Mouse (Mus musculus) kidney, adult 2 months (tissue): ENCODE measurements around the gene Igf1r.

ENCODE experiments used
- CTCF ChIP-seq: fragments of 200-500 bp; conservative IDR thresholded peaks from 2 replicates; pipeline ENCODE4 v1.5.1; 2011; ENCODE audit warnings: low read depth, mild to moderate bottlenecking, control low read depth, low read length, moderate library complexity, mixed read lengths; ENCODE audit not compliant: insufficient read depth, insufficient read length
- POLR2A ChIP-seq: fragments of 200-500 bp; IDR thresholded peaks from one replicate; pipeline ENCODE4 v1.6.1; 2011; ENCODE audit warnings: low read depth, low read length, control low read depth

DNA sequence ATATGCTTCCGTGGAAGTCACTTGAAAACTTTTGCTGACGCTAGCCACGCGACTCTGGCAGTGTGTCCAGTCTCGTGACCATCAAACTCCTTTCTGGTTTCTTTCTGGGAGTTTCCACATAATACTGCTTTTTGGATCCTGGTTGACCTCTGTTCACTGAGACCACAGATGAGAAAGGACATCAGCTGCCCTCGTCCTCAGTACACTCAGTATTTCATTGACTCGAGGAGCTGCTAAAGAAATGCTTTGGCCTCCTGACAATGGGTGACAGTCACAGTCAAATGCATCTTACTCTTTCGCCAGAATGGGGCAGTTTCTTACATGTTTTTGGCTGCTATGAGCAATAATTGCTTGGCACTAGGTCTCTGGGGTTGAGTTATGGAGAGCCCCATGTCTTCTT is 293.6 kb downstream of the Igf1r start:
- TF ChIP-seq CTCF (no peak), POLR2A (no peak)
